Mouse (Mus musculus) urinary bladder, postnatal 25 days (tissue): ENCODE results near the gene Cux1.

Experiments
- DNase-seq: peaks from one replicate; pipeline ENCODE4 v3.0.0; 2022; ENCODE audit warnings: low spot score

Cux1 gene

GRCm38 (mm10) chr5:136306254-136306653, 261.0 kb downstream of the Cux1 start:
- DNase-seq = no peak

GRCm38 (mm10) chr5:136303409-136303983, 263.8 kb downstream of the Cux1 start:
- no peak for DNase-seq

GRCm38 (mm10) chr5:136300880-136301279, 266.4 kb downstream of the Cux1 start:
- DNase-seq = no peak

- DNase-seq = no peak
Observed at GRCm38 (mm10) chr5:136297691-136298090, 269.6 kb downstream of the Cux1 start.

- no peak for DNase-seq
Observed at GRCm38 (mm10) chr5:136296911-136297310, 270.4 kb downstream of the Cux1 start.

GRCm38 (mm10) chr5:136292971-136293418, 274.3 kb downstream of the Cux1 start:
- no peak for DNase-seq

- DNase-seq = no peak
Observed at GRCm38 (mm10) chr5:136292361-136292760, 274.9 kb downstream of the Cux1 start.

- no peak for DNase-seq
Observed at GRCm38 (mm10) chr5:136291562-136291961, 275.7 kb downstream of the Cux1 start.

- no peak for DNase-seq
Observed at GRCm38 (mm10) chr5:136289776-136290175, 277.5 kb downstream of the Cux1 start.

- DNase-seq = no peak
Observed at GRCm38 (mm10) chr5:136288351-136289081, 278.8 kb downstream of the Cux1 start.

GRCm38 (mm10) chr5:136286566-136286965, 280.7 kb downstream of the Cux1 start:
- DNase-seq = no peak

- DNase-seq = no peak
Observed at GRCm38 (mm10) chr5:136285106-136285505, 282.2 kb downstream of the Cux1 start.

- no peak for DNase-seq
Observed at GRCm38 (mm10) chr5:136281351-136281750, 285.9 kb downstream of the Cux1 start.

GRCm38 (mm10) chr5:136274739-136275138, 292.6 kb downstream of the Cux1 start:
- no peak for DNase-seq

- no peak for DNase-seq
Observed at GRCm38 (mm10) chr5:136269937-136270336, 297.4 kb downstream of the Cux1 start.

- no peak for DNase-seq
Observed at GRCm38 (mm10) chr5:136266077-136266476, 301.2 kb downstream of the Cux1 start.

- no peak for DNase-seq
Observed at GRCm38 (mm10) chr5:136263342-136263741, 303.9 kb downstream of the Cux1 start.

- peak; percentile 75 for DNase-seq
Observed at GRCm38 (mm10) chr5:136258919-136259318, 308.4 kb downstream of the Cux1 start.

- DNase-seq = peak; percentile 68
Observed at GRCm38 (mm10) chr5:136252899-136253298, 314.4 kb downstream of the Cux1 start.

- no peak for DNase-seq
Observed at GRCm38 (mm10) chr5:136251004-136251403, 316.3 kb downstream of the Cux1 start.

GRCm38 (mm10) chr5:136248441-136248840, 318.8 kb downstream of the Cux1 start:
- DNase-seq = no peak

- DNase-seq = no peak
Observed at GRCm38 (mm10) chr5:136246452-136246838, 320.8 kb downstream of the Cux1 start, which contains the start of gene Sh2b2. Gene Sh2b2, minus strand, starts transcription at chr5:136246556.
